Mouse (Mus musculus): ENCODE measurements at regions not wholly inside any gene's neighbourhood (a gene's known extent, or its start where the extent isn't known, plus 50 kb on each side); places are given as distances from the start of the nearest gene placed in this dataset.

GRCm38 (mm10) chr14:71588694-71589240 lies 902.9 kb downstream of the Gm9195 start:
- TF ChIP-seq CTCF (conservative IDR thresholded peaks at IDR 0.05; ENCODE audit: insufficient read depth, insufficient read length, low read depth, low read length) (no peak), POLR2A (IDR thresholded peaks at IDR 0.05; ENCODE audit: low read depth, low read length) (no peak)
